Mouse (Mus musculus) lung, postnatal 25 days (tissue): ENCODE results near the gene 1600002K03Rik.
"Not testable (repeated sequence)": the region's sequence is repeated elsewhere in the genome, so short reads cannot be mapped to it uniquely, and the experiment has no call there.

Experiments
- DNase-seq: peaks from one replicate; pipeline ENCODE4 v3.0.0; 2022; ENCODE audit warnings: low spot score

Gene 1600002K03Rik

DNA sequence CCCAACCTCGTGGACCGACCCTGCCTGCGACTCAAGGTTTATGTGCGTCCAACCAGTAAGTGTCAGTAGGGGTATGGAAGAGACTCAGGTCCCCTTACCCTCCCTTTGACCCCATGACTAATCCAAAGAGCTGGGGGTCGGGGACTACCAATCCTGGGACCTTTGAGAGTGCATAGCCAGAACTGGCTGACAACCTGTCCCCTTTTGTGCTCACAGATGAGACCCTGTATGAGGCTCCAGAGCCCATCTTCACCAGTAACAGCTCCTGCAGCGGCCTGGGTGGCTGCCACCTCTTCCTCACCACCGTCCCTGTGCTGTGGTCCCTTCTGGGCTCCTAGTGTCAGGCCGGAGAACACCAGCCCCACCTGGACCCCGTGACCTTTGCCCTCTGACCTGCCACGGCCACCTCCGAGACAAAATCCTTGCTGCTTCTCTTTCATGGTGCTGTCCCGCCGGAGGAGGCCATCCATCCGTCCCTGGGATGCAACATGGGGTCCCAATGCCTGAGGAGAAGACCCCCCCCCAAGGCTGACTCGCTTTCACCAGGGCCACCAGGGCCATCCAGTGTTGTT lies 15.8 kb downstream of the 1600002K03Rik start:
- no peak for DNase-seq

DNA sequence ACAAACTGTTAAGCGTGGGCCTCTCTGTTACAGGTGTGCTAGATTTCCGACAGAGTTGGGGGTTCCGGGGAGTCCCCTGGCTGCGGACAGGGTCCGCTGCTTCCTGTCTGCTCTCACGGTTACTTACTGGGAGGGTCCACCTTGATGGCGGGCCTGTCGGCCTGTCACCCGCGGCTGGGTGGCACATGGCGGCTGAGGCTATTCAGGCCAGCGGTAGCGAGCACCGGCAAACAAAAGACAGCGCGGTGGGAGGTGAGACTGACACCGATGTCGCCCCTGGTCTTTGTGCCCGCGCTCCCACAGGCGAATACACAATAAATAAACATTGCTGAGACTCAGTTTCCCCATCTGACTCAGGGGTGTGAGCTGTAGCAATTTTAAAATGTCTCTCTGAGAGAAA lies 17.3 kb downstream of the 1600002K03Rik start:
- DNase-seq: no peak

DNA sequence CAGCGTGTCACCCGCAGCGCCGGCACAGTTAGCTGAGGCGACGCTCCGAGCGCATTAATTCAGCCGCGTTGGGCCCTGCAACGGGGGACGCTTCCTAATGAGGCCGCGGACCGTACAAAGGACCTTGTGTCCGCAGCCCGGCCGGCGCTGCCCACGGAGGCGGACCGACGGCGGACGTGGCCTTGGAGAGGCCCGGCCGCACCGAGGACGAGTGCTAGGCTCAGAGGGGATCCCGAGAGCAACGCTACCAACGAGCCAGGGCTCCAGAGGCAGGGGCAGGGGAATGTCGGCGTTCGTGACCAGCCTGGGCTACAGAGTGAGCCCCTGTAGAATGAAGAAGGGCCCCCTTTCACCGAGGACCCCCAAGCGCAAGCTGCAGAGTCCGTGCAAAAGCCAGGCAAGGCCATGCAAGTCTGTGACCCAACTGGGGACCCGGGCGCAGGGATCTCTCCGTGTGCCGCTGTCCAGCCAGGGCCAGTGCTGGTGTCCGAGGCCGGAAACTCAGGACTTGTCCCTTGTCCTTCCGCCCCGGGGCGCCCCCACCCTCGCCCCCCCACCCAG lies 17.8 kb downstream of the 1600002K03Rik start:
- DNase-seq: no peak

DNA sequence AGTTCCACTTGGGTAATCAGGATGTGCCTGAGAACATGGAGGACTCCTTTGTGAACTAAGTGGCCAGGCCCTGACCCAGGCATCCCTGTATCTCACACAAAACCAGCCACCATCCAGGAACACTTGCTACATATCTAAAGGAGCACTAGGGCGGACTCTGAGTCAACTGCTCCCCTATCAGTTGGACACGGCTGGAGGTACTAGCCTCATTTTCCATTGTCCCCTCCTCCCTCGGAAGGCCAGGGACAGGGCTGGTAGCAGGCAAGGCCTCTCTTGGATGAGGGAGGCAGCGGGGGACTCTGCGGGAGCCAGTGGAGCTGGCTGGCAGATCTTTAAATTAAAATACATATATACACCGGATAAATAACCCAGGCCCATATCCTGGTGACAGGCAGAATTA lies 21.2 kb downstream of the 1600002K03Rik start:
- no peak for DNase-seq

DNA sequence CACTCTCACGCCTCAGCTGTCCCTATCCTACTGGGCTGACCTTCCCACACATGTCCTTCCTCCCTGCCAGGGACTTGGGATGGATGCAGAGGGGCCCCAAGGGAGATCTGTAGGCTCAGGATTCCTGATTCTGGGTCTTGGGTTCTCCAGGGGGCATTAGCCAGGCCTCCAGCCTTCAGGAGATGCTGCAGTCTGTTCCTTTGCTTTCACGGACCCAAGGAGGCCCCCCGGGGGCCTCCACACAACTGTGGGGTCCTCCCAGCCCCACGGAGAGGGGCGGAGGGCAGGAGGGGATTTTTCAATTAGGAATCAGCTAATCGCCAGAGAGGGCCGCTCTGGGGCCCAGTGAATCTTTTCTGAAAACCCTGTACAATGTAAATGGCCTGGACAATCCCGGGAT lies 21.7 kb downstream of the 1600002K03Rik start:
- no peak for DNase-seq

DNA sequence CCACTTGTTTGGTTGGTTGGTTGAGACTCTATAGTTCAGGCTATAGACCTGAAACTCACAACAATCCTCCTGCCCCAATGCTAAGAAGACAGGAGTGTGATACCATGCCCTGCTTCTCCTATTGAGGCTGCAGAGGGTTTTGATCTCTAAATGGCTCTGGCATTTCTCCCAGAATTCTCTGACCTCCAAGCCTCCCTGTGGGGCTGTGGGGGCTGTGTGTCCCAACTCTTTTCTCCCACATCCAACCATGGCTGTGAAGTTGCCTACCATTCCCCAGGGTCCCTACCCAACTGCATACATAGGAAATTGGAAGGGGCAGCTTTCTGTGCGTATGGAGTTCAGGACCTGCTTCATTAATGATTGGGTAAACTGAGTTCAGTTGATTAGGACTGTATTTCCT lies 23.4 kb downstream of the 1600002K03Rik start:
- no peak for DNase-seq

DNA sequence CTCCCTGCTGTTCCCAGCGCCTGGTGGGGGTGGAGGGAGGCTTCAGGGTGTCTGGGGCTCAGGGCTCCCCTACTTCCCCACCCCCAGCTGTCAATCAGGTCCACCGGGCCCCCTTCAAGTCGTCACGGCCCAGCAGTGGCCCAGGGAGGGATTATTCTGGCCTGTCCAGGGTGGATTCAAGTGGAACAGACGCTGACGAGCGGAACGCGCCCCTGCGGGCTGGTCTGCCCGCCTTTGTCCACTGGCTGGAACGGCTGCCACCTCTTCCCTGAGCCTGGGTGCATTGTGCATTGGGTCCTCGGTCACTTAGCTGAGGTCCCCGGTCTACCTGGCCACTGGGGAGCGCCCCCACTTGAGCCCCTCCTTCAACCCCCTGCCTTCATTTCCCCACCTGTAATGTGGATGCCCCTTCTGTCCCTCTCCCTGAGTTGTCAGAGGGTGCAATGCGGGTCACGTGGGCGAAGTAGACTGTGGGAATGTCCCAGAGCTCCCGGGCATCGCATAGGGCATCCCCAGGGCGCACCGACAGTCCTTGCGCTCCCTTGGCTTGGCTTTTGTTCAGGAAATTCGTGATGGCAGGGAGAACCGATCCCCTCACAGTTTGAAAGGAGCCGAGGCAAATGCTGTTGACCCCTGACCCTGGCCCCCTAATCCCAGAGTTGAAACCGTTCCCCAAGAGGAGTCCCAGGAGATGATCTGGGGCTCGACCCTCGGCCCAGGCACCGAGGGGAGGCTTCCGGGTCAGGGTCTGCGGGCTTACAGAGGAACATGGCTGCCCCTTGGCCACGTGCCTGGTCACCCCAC lies 24.2 kb downstream of the 1600002K03Rik start:
- no peak for DNase-seq

DNA sequence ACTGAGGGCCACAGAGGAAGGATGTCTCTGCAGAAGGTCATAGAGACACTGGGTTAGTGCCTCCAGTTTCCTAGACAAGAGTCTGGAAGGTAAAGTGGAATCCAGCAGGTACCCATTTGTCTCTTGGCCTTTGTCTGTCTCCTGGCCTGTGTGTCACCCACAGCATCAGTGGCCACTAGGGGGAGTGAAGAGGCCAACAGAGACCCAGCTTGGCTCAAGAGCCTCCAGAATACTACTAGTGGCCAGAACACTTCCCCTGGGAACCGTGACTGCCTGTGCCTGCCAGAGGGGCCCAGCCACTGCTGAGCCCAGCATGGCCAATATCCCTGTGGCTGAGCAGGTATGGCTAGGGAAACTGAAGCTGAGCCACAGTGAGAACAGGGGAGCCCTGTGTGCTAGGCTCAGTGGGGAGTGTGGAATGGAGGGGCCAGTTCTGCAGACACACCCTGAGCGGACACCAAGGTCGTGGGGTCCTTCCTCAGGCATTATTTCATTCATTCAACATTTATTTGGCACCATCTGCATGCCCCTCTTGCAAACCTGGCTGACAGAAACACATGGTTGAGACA lies 26.8 kb downstream of the 1600002K03Rik start:
- peak; percentile 91 for DNase-seq

DNA sequence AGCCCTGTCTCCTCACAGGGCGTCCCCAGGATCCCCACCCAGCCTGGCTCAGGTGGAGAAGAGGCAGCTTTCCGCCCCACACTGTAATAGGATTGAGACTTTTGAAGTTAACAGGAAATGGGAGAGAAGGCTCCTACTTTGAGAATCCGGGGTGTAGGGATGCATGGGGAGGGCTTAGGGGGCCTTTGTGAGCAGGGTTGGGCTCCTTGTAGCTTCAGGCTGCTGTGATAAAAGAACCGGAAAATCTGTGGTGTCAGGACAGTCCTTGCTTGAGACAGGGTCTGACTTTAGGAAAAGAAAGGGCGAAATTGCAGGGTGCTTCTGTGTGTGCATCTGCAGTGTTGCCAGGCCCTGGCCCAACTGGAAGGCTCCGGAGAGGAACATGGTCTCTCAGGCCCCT lies 27.7 kb downstream of the 1600002K03Rik start:
- no peak for DNase-seq

DNA sequence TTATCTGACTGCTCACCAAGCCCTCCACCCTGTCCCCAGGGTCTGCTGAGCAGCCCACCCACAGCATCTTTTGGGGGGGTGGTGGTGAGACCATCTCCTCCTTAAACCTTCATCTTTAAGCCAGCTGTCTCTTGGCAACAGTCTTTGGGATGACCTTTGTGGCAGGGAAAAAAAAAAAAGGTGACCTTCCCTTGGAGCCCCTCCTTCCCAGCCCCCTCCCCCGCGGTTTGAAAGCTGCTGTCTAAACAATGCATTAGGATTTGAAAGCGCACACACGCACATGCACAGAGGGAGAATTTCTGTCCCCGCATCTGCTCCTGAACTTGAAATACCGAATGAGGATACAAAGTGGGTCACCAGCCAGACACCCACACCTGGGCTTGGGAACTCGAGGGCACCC lies 31.3 kb downstream of the 1600002K03Rik start:
- DNase-seq: no peak

DNA sequence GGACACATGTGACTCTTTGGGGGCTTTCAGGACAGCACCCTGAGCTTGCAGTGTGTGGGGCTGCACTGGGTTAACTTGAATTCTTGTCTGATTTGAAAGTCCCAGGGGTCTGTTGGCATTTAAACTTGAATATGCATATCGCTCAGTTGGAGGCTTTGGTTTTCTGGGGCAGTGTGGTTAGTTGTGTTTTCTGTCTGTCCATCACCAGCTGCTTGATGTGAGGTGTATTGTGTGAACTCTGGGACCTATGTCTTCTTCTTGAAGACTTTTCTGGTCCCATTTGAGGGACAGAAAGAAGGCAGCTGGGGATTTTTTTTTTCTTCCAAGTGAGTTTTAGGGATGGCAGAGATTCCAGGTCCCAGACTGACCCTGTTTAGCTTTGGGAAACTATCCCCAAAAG lies 34.5 kb downstream of the 1600002K03Rik start:
- DNase-seq: no peak

DNA sequence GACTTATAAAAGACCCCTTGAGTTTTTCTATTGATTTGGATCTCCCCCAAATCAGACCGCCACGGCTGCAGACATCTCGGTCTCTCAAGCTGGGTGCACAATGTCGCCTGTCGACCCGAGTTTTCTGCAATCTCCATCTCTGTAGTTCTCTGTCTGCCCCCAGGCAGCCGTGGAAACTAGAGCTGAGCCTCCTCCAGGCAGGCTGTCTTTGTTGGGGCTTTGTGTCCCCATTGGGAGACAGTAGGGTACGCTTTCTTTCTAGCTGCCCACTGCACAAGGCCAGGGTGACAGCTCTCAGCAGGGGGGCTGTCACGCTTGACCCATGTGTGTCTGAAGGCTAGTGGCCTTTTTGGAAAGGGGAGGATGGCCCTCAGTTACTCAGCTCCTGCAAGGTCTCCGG lies 34.9 kb downstream of the 1600002K03Rik start:
- DNase-seq: no peak

DNA sequence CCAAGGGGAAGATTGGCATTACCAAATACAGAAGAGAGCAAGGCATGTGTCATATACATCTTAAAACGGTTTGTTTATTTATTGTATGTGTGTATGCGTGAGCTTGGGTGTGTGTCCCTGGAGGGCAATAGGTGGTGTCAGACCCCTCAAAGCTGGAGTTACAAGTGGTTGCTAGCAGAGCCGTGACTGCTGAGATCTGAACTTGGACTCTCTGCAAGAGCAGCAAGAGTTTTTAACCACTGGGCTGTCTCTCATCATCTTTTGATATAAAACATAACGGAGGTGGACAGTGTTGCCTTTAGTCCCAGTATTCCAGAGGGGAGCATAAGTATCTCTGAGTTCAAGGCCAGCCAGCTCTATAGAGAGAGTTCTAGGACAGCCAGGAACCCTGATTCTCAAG lies 35.5 kb downstream of the 1600002K03Rik start:
- no peak for DNase-seq

DNA sequence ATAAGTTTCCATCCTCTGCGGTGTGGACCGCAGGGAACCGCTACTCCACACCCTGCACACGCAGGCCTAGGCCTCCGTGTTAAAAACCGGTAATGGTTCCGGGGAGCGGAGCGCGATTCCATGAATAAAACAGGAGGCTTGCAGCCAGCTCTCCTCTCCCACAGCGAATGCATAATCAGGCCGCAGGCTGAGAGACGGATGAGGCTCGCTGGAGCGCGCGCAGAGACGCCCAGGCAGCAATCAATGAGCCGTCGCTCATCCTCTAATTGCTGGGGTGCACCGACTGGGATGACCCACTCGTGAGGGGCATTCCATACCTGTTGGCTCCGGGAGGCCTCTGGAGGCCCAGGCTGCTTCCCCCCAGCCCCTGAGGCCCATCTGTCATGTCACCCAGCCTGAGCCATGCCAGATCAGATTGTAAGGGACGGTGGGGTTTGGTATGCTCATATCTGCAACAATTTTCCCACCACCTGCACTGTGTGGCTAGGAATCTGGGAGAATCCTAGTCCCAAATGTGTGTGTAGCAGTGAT lies 36.2 kb downstream of the 1600002K03Rik start:
- DNase-seq: no peak

DNA sequence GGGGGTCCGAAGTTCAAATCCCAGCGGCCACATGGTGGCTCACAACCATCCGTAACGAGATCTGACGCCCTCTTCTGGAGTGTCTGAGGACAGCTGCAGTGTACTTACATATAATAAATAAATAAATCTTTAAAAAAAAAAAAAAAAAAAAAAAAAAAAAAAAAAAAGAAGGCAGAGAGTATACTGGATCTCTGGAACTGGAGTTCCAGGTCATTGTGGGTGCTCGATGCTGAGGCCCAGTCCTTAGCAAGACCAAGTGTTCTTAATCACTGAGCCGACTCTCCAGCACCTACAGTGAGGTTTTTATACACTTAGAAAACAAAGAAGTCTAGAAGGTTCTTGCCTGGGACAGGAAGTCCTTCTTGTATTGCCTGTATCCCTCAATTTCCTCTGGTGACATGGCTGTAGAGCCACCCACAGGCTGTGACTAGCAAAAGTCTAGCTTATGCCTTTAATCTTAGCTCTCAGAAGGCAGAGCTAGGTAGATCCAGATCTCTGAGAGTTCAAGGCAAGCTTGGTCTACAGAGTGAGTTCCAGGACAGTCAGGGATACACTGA lies 38.9 kb downstream of the 1600002K03Rik start:
- not testable (repeated sequence) for DNase-seq

DNA sequence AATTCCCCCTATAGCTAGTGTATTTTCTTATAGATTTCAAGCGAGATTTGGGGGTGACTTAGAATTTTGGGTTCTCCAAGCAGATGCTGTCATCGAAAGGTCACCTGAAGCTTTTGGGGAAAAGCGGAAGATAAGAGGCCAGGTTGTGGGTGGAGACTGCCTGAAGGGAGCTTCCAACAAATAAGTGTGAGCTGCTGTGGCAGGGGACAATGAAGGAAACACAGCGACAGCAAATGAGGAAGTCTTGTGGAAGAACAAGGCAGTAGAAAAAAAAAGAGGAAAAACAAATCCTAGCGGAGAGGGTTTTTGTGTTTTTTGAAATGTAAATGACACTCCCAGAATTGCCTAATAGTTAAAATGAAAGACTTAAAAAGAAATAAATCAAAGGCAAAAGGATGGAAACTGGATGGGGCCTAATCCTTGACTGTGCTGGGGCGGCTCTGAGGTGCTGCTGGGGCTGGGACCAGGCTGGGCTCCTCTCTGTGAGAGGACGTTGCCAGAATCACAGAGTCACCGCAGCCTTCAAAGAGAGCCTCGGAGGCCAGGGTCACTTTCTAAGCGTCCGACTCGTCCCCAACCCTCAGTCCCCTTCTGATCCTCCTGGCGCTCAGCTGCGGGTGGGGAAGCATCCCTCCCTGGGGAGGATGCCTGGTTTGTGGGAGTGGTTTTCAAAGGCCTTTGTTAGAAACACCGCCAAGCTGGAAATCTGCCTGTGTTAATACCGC lies 42.5 kb downstream of the 1600002K03Rik start:
- DNase-seq: no peak

DNA sequence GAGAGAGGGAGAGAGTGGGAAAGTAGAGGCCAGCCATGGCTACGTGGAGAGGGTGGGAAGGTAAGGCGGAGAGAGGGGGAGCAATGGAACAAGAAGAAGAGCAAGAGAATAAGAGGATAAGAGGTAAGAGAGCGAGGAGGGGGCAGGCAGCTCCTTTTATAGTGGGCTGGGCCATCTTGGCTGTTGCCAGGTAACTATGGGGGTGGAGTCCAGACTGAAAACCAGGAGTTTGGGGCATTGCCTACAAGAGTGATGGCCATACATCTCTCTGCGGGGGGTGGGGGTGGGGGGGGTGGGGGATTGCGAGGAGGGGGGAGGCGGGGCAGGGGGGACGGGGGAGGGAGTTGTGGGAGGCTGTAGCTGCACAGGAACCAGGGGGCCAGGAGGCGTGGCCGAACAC lies 47.9 kb downstream of the 1600002K03Rik start:
- DNase-seq: no peak

DNA sequence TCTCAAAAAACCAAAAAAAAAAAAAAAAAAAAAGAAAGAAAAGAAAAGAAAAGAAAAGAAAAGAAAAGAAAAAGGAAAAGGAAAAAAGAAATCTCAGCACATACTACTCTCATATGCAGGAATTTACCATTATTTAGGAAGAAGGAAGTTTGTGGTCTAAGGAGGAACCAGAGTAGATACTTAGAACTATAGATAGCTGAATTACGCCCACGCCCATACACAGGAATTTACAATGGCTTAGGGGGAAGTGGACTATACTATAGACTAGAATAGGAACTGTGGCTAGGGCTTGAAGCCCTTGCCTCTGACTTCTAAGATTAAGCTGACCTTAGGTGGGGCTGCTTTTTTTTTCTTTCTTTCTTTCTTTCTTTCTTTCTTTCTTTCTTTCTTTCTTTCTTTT lies 50.4 kb downstream of the 1600002K03Rik start:
- DNase-seq: peak; percentile 32
